Mouse (Mus musculus) cortical plate, adult 2 months (tissue): ENCODE results near the gene 9330182L06Rik. TPM values are rescaled to one million over a fixed set of nuclear protein-coding genes. Genes with fewer than 3 reads are reported as not detected.
A peak's percentile ranks its signal among the peaks of the same experiment; 100 is the strongest.

Source experiments
- H3K27ac ChIP-seq: fragments of 200-500 bp; 2 replicates; pipeline ENCODE4 v1.5.1; 2012; ENCODE audit warnings: low read length, control low read depth, inconsistent platforms; ENCODE audit not compliant: insufficient read depth
- H3K4me1 ChIP-seq: fragments of 200-500 bp; 2 replicates; pipeline ENCODE4 v1.6.1; 2011; ENCODE audit warnings: low read length; ENCODE audit not compliant: control insufficient read depth, insufficient read depth
- H3K4me3 ChIP-seq: fragments of 200-500 bp; 2 replicates; pipeline ENCODE4 v1.5.1; 2011; ENCODE audit warnings: mild to moderate bottlenecking, low read length, control low read depth; ENCODE audit not compliant: insufficient read depth
- CTCF ChIP-seq: fragments of 200-500 bp; IDR thresholded peaks from 2 replicates; pipeline ENCODE4 v1.5.1; 2011; ENCODE audit warnings: mild to moderate bottlenecking, control low read depth, low read length; ENCODE audit not compliant: insufficient read depth; ENCODE audit errors: extremely low read depth
- POLR2A ChIP-seq: fragments of 200-500 bp; IDR thresholded peaks from 2 replicates; pipeline ENCODE4 v1.6.1; 2011; ENCODE audit warnings: mild to moderate bottlenecking, low read length, control low read depth; ENCODE audit not compliant: insufficient read depth; ENCODE audit errors: extremely low read depth
- polyA plus RNA-seq: library from polyadenylated mRNA; depleted of rRNA; stranded (reverse); fragments of >200 nt; gene quantifications from 2 replicates; pipeline ENCODE4 v1.2.3, GENCODE M21; 2012

Gene 9330182L06Rik
- polyA plus RNA-seq, 1 experiment, result 21.3 TPM

GRCm38 (mm10) chr5:9354257-9354656, 88.3 kb downstream of the 9330182L06Rik start:
- no peaks in the 10 kb centered on the region for H3K4me1 ChIP-seq
- no peak overlapping the region for H3K27ac ChIP-seq
- no peak for TF ChIP-seq POLR2A
- no peak for TF ChIP-seq CTCF
- H3K4me3 ChIP-seq, result no peak overlapping the region

GRCm38 (mm10) chr5:9358076-9358475, 92.2 kb downstream of the 9330182L06Rik start:
- H3K4me3 ChIP-seq, result no peak overlapping the region
- H3K4me1 ChIP-seq, result no peaks in the 10 kb centered on the region
- no peak for TF ChIP-seq CTCF
- TF ChIP-seq POLR2A, result no peak
- H3K27ac ChIP-seq, result no peak overlapping the region

GRCm38 (mm10) chr5:9361982-9362661, 96.2 kb downstream of the 9330182L06Rik start:
- Histone ChIP-seq H3K27ac (no peak overlapping the region), H3K4me1 (no peaks in the 10 kb centered on the region), H3K4me3 (no peak overlapping the region)
- TF ChIP-seq POLR2A (no peak), CTCF (no peak)

- H3K4me1 ChIP-seq, result peaks cover 2% of the 10 kb centered on the region
- no peak overlapping the region for H3K27ac ChIP-seq
- no peak for TF ChIP-seq CTCF
- no peak for TF ChIP-seq POLR2A
- H3K4me3 ChIP-seq, result no peak overlapping the region
Observed at GRCm38 (mm10) chr5:9364937-9365336, 99.0 kb downstream of the 9330182L06Rik start.

- peaks cover 3% of the 10 kb centered on the region for H3K4me1 ChIP-seq
- no peak for TF ChIP-seq CTCF
- no peak for TF ChIP-seq POLR2A
- no peak overlapping the region for H3K4me3 ChIP-seq
- no peak overlapping the region for H3K27ac ChIP-seq
Observed at GRCm38 (mm10) chr5:9367920-9368692, 102.2 kb downstream of the 9330182L06Rik start.

- no peak for TF ChIP-seq POLR2A
- no peak for TF ChIP-seq CTCF
- H3K27ac ChIP-seq, result no peak overlapping the region
- no peak overlapping the region for H3K4me3 ChIP-seq
- H3K4me1 ChIP-seq, result peaks cover 4% of the 10 kb centered on the region
Observed at GRCm38 (mm10) chr5:9371127-9371526, 105.2 kb downstream of the 9330182L06Rik start.

GRCm38 (mm10) chr5:9373341-9373740, 107.4 kb downstream of the 9330182L06Rik start:
- Histone ChIP-seq H3K27ac (no peak overlapping the region), H3K4me3 (no peak overlapping the region), H3K4me1 (peaks cover 4% of the 10 kb centered on the region)
- TF ChIP-seq POLR2A, result no peak
- TF ChIP-seq CTCF, result no peak

- H3K4me3 ChIP-seq, result no peak overlapping the region
- H3K4me1 ChIP-seq, result no peaks in the 10 kb centered on the region
- TF ChIP-seq POLR2A (no peak), CTCF (no peak)
- no peak overlapping the region for H3K27ac ChIP-seq
Observed at GRCm38 (mm10) chr5:9389968-9390367, 124.0 kb downstream of the 9330182L06Rik start.

GRCm38 (mm10) chr5:9391858-9392393, 126.0 kb downstream of the 9330182L06Rik start:
- Histone ChIP-seq H3K4me3 (no peak overlapping the region), H3K4me1 (no peaks in the 10 kb centered on the region), H3K27ac (no peak overlapping the region)
- TF ChIP-seq CTCF, result no peak
- TF ChIP-seq POLR2A, result no peak

GRCm38 (mm10) chr5:9417098-9417497, 151.2 kb downstream of the 9330182L06Rik start:
- no peak overlapping the region for H3K27ac ChIP-seq
- H3K4me3 ChIP-seq, result no peak overlapping the region
- no peaks in the 10 kb centered on the region for H3K4me1 ChIP-seq
- TF ChIP-seq POLR2A (no peak), CTCF (no peak)

- TF ChIP-seq POLR2A, result no peak
- no peak for TF ChIP-seq CTCF
- Histone ChIP-seq H3K27ac (peak overlapping the region; percentile 95; the same call in 1 of the 2 replicates), H3K4me3 (no peak overlapping the region)
Observed at GRCm38 (mm10) chr5:9417802-9418201, 151.9 kb downstream of the 9330182L06Rik start.

More at GRCm38 (mm10) chr5:9417802-9418201, 151.9 kb downstream of the 9330182L06Rik start:
- no peaks in the 10 kb centered on the region for H3K4me1 ChIP-seq
